Mouse (Mus musculus): ENCODE measurements at regions not wholly inside any gene's neighbourhood (a gene's known extent, or its start where the extent isn't known, plus 50 kb on each side); places are given as distances from the start of the nearest gene placed in this dataset.
A peak's percentile ranks its signal among the peaks of the same experiment; 100 is the strongest.

DNA sequence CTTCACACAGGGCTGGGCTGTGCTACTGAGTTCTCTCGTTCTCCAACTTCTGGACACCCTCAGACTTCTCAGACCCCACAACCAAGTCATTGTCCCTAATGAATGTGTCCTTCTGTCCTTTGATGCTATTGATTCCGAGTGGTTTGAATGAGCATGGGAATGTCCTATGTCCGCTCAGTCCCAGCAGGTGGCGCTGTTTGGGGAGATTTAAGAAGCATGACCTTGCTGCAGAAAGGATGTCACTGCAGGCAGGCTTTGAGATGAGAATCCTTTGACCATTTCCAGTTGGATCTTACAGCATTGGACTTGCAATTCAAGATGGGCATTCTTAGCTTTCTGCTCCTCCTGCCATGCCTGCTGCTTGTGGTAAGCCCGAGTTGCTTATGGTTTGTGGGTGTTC lies 146.1 kb downstream of the Gpat3 start:
- peak; percentile 7 for DNase-seq (ENCODE audit: low spot score in 2 of 2)

DNA sequence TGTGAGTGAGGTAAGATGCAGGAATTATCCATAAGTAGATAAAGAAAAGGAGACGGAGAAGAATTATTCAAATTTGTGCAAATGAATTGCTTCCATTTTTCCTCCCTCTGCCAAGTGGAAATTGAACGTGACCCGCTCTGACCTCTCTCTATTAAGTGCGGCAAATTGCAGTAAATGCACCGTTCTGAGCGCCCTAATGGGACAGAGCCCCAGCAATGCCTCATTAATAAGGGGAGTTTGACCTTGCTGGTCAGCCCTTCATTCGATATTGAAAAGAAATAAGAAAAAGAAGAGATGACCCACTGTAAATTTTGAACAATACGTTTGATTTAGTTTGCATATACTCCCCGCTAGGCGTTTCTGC lies 137.0 kb downstream of the Gpat3 start:
- no peak for DNase-seq (ENCODE audit: low spot score in 2 of 2)

DNA sequence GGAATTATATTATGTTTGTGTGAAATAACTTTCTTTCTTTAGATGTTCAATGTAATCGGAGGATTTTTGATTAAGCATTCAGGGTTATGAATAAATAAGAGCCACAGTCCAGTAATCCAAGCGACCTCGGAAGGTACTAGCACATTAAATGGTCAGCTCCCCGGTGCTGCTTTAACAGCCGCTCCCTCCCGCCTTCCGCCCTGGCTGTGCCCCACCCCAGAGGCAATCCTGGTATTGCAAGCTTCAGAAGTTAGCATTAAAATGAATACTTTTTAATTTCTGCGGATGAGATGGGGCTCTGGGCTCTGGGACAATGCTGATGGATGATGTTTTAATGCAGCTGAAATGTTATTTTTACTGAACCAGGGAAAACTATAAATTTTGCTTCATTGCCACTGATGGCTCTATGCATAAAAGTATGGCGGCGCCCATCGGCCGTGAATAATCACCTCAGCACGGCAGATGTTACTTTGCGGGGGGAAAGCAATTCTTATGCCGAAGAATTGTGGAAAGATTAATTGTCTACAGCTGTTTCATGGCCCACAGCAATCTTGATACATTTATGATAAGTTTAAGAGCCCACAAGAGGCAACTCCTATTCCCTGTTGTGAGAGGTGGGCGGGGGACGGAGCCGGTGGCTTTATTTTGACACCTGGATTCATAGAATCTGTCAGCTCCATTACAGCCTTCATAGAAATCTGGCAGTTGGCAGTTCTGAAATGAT lies 136.5 kb downstream of the Gpat3 start:
- no peak for DNase-seq (ENCODE audit: low spot score in 2 of 2)

DNA sequence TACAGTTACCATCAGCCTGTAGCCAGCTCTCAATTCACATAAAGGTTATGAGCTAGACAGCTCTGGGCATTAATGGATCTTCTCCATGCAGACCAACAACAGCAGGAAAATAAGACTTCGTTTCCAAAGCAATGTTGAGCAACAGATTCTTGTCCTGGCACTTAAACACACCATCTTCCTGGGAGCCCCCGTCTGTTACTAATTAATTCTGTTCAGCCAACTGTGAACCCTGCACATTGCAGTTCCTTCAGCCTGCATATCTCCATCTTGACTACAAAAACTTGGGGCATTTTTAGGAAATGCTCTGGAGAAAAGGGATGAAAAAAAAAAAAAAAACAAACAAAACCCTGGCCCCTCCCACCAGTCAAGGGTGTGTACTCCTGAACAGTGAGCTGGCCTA lies 131.2 kb downstream of the Gpat3 start:
- no peak for DNase-seq (ENCODE audit: low spot score in 2 of 2)

DNA sequence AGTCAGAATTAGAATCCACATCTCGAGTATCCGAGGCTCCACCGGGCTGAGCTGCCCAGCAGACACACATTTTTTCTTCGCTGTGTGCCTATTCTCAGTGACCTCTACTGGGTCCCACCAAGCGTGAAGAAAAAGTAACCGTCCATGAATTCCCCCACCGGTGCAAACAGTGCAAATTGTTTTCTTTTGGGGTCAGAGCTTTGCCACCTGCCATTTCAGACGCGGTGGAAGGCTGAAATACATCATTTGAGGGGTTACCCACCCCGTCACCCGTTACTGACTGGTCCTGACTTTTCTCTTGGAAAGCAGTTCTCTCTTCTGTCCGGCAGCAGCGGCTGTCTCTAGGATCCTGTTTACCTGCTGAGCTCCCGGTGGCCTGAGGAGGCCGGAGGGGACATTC lies 105.7 kb downstream of the Gpat3 start:
- no peak for DNase-seq (ENCODE audit: low spot score in 2 of 2)
